Mouse (Mus musculus) ES-CJ7 (cell line): Measurements from ENCODE around the gene Iqck.
A peak's percentile ranks its signal among the peaks of the same experiment; 100 is the strongest.

Source experiments
- DNase-seq: peaks from one replicate; pipeline ENCODE4 v3.0.0; 2011; ENCODE audit warnings: low read depth, low spot score

The Iqck gene

GRCm38 (mm10) chr7:118989275-118989856 is 133.8 kb downstream of the Iqck start:
- DNase-seq = no peak

- DNase-seq = no peak
Observed at GRCm38 (mm10) chr7:118990282-118990681, 134.7 kb downstream of the Iqck start.

- DNase-seq = peak; percentile 45
Observed at GRCm38 (mm10) chr7:118991341-118991884, 135.9 kb downstream of the Iqck start.

- DNase-seq = no peak
Observed at GRCm38 (mm10) chr7:118992080-118992560, 136.6 kb downstream of the Iqck start.

- peak; percentile 89 for DNase-seq
Observed at GRCm38 (mm10) chr7:118992623-118993405, 137.3 kb downstream of the Iqck start.

- DNase-seq = peak; percentile 28
Observed at GRCm38 (mm10) chr7:118993597-118994230, 138.2 kb downstream of the Iqck start.

GRCm38 (mm10) chr7:118994231-118994842 is 138.8 kb downstream of the Iqck start:
- no peak for DNase-seq

GRCm38 (mm10) chr7:118995007-118995406 is 139.5 kb downstream of the Iqck start, which contains the start of gene Gprc5b:
Gene Gprc5b, minus strand, starts transcription at chr7:118995211.
- DNase-seq = peak; percentile 72

GRCm38 (mm10) chr7:118995671-118996070 is 140.1 kb downstream of the Iqck start:
- peak; percentile 19 for DNase-seq

- DNase-seq = peak; percentile 86
Observed at GRCm38 (mm10) chr7:118996137-118996837, 140.7 kb downstream of the Iqck start.

- no peak for DNase-seq
Observed at GRCm38 (mm10) chr7:118999857-119000256, 144.3 kb downstream of the Iqck start.

GRCm38 (mm10) chr7:119001965-119002364 is 146.4 kb downstream of the Iqck start:
- no peak for DNase-seq

GRCm38 (mm10) chr7:119002501-119002900 is 146.9 kb downstream of the Iqck start:
- no peak for DNase-seq

GRCm38 (mm10) chr7:119010854-119011529 is 155.4 kb downstream of the Iqck start:
- DNase-seq = peak; percentile 65

GRCm38 (mm10) chr7:119015736-119016135 is 160.2 kb downstream of the Iqck start:
- peak; percentile 67 for DNase-seq

GRCm38 (mm10) chr7:119019537-119019936 is 164.0 kb downstream of the Iqck start:
- peak; percentile 63 for DNase-seq
